Mouse (Mus musculus): Measurements from ENCODE around the gene Sema4a. TPM values are rescaled to one million over a fixed set of nuclear protein-coding genes. Genes with fewer than 3 reads are reported as not detected.
A peak's percentile ranks its signal among the peaks of the same experiment; 100 is the strongest.

Gene Sema4a
- polyA plus RNA-seq (2014; fragmentation: Nextera tagmentation; extraction: Ambion mirVana): 5.3 and 6.5 TPM in 2 replicates

GRCm38 (mm10) chr3:88460983-88461696, at the start of gene Sema4a:
Sema4a (minus strand) TSS chr3:88461182.
- Histone ChIP-seq H3K9me3 (replicated peaks; ENCODE audit: control insufficient read depth, low read length) (no peaks in the 10 kb centered on the region), H3K27me3 (ENCODE audit: control insufficient read depth, insufficient read depth, low read length) (no peaks in the 10 kb centered on the region), H3K4me2 (ENCODE audit: low read depth, low read length) (no peak within 1 kb of the TSS), H3K4me3 (ENCODE audit: low read depth, low read length) (no peak within 1 kb of the TSS), H3K4me1 (ENCODE audit: control insufficient read depth, insufficient read depth, low read length) (peaks cover 5% of the 10 kb centered on the region), H3K36me3 (replicated peaks; ENCODE audit: control insufficient read depth, insufficient read depth, low read depth, low read length) (no peaks in the 10 kb centered on the region), H3K9ac (replicated peaks; ENCODE audit: low read length) (no peak within 1 kb of the TSS), H3K27ac (replicated peaks; ENCODE audit: low read depth, low read length) (no peak within 1 kb of the TSS)
- 46% methylated on average over 12 of the region's 12 CpGs for WGBS
- ATAC-seq (replicated peaks; ENCODE audit: insufficient number of reproducible peaks, low FRiP score, low TSS enrichment, low read depth): no peak
- no peak for DNase-seq (ENCODE audit: low spot score)

- WGBS: 2% methylated on average over 29 of the region's 31 CpGs
- DNase-seq (ENCODE audit: low spot score): peak; percentile 94
- ATAC-seq (replicated peaks; ENCODE audit: insufficient number of reproducible peaks, low FRiP score, low TSS enrichment, low read depth): peak; percentile 94
Measured at GRCm38 (mm10) chr3:88509692-88510420, 48.9 kb upstream of the Sema4a start, which contains the start of gene Lmna. Lmna (minus strand) TSS chr3:88509956.

GRCm38 (mm10) chr3:88509250-88509649, 48.3 kb upstream of the Sema4a start:
- Histone ChIP-seq H3K4me1 (ENCODE audit: control insufficient read depth, insufficient read depth, low read length) (peaks cover 9% of the 10 kb centered on the region), H3K4me2 (ENCODE audit: low read depth, low read length) (peak overlapping the region; percentile 57), H3K4me3 (ENCODE audit: low read depth, low read length) (peak overlapping the region; percentile 29), H3K9me3 (replicated peaks; ENCODE audit: control insufficient read depth, low read length) (no peaks in the 10 kb centered on the region), H3K27ac (replicated peaks; ENCODE audit: low read depth, low read length) (peak overlapping the region; percentile 63), H3K9ac (replicated peaks; ENCODE audit: low read length) (peak overlapping the region; percentile 51; the same call in 1 of the 2 replicates), H3K27me3 (ENCODE audit: control insufficient read depth, insufficient read depth, low read length) (no peaks in the 10 kb centered on the region), H3K36me3 (replicated peaks; ENCODE audit: control insufficient read depth, insufficient read depth, low read depth, low read length) (no peaks in the 10 kb centered on the region)
- 50% methylated on average over 3 of the region's 3 CpGs for WGBS
- ATAC-seq (replicated peaks; ENCODE audit: insufficient number of reproducible peaks, low FRiP score, low TSS enrichment, low read depth) (0 out of 2 replicates have a peak, but pooled peaks have one; percentile 1), DNase-seq (ENCODE audit: low spot score) (peak; percentile 33)

More at GRCm38 (mm10) chr3:88509692-88510420, 48.9 kb upstream of the Sema4a start, which contains the start of gene Lmna:
- Histone ChIP-seq H3K4me3 (ENCODE audit: low read depth, low read length) (peak within 1 kb of the TSS; percentile 29), H3K9ac (replicated peaks; ENCODE audit: low read length) (peak within 1 kb of the TSS; percentile 51), H3K36me3 (replicated peaks; ENCODE audit: control insufficient read depth, insufficient read depth, low read depth, low read length) (no peaks in the 10 kb centered on the region), H3K27ac (replicated peaks; ENCODE audit: low read depth, low read length) (peak within 1 kb of the TSS; percentile 63), H3K4me2 (ENCODE audit: low read depth, low read length) (peak within 1 kb of the TSS; percentile 57), H3K27me3 (ENCODE audit: control insufficient read depth, insufficient read depth, low read length) (no peaks in the 10 kb centered on the region), H3K9me3 (replicated peaks; ENCODE audit: control insufficient read depth, low read length) (no peaks in the 10 kb centered on the region), H3K4me1 (ENCODE audit: control insufficient read depth, insufficient read depth, low read length) (peaks cover 9% of the 10 kb centered on the region)

GRCm38 (mm10) chr3:88505765-88506164, 44.8 kb upstream of the Sema4a start:
- DNase-seq (ENCODE audit: low spot score) (peak; percentile 71), ATAC-seq (replicated peaks; ENCODE audit: insufficient number of reproducible peaks, low FRiP score, low TSS enrichment, low read depth) (no peak)
- Histone ChIP-seq H3K27ac (replicated peaks; ENCODE audit: low read depth, low read length) (peak overlapping the region; percentile 17; the same call in 1 of the 2 replicates), H3K4me2 (ENCODE audit: low read depth, low read length) (no peak overlapping the region), H3K4me1 (ENCODE audit: control insufficient read depth, insufficient read depth, low read length) (peaks cover 11% of the 10 kb centered on the region), H3K27me3 (ENCODE audit: control insufficient read depth, insufficient read depth, low read length) (0 out of 2 replicates have a peak, but pooled peaks cover 3% of the 10 kb centered on the region), H3K4me3 (ENCODE audit: low read depth, low read length) (no peak overlapping the region), H3K36me3 (replicated peaks; ENCODE audit: control insufficient read depth, insufficient read depth, low read depth, low read length) (no peaks in the 10 kb centered on the region), H3K9me3 (replicated peaks; ENCODE audit: control insufficient read depth, low read length) (no peaks in the 10 kb centered on the region), H3K9ac (replicated peaks; ENCODE audit: low read length) (peak overlapping the region; percentile 23)
- WGBS: 22% methylated on average over 7 of the region's 7 CpGs

- Histone ChIP-seq H3K4me2 (ENCODE audit: low read depth, low read length) (no peak overlapping the region), H3K9ac (replicated peaks; ENCODE audit: low read length) (no peak overlapping the region; the same call in none of the 2 replicates), H3K4me3 (ENCODE audit: low read depth, low read length) (no peak overlapping the region), H3K9me3 (replicated peaks; ENCODE audit: control insufficient read depth, low read length) (no peaks in the 10 kb centered on the region), H3K27me3 (ENCODE audit: control insufficient read depth, insufficient read depth, low read length) (0 out of 2 replicates have a peak, but pooled peaks cover 3% of the 10 kb centered on the region), H3K36me3 (replicated peaks; ENCODE audit: control insufficient read depth, insufficient read depth, low read depth, low read length) (no peaks in the 10 kb centered on the region), H3K4me1 (ENCODE audit: control insufficient read depth, insufficient read depth, low read length) (peaks cover 11% of the 10 kb centered on the region), H3K27ac (replicated peaks; ENCODE audit: low read depth, low read length) (no peak overlapping the region; the same call in 1 of the 2 replicates)
- no peak for DNase-seq (ENCODE audit: low spot score)
- no peak for ATAC-seq (replicated peaks; ENCODE audit: insufficient number of reproducible peaks, low FRiP score, low TSS enrichment, low read depth)
- 62% methylated on average over 6 of the region's 6 CpGs for WGBS
Measured at GRCm38 (mm10) chr3:88505081-88505480, 44.1 kb upstream of the Sema4a start.

- ATAC-seq (replicated peaks; ENCODE audit: insufficient number of reproducible peaks, low FRiP score, low TSS enrichment, low read depth) (peak; percentile 3; the same call in 1 of the 2 replicates), DNase-seq (ENCODE audit: low spot score) (peak; percentile 56)
- H3K9ac ChIP-seq (replicated peaks; ENCODE audit: low read length): no peak overlapping the region
- H3K9me3 ChIP-seq (replicated peaks; ENCODE audit: control insufficient read depth, low read length): no peaks in the 10 kb centered on the region
- no peak overlapping the region for H3K4me2 ChIP-seq (ENCODE audit: low read depth, low read length)
- no peak overlapping the region for H3K4me3 ChIP-seq (ENCODE audit: low read depth, low read length)
- peaks cover 8% of the 10 kb centered on the region; the same call in 1 of the 2 replicates for H3K4me1 ChIP-seq (ENCODE audit: control insufficient read depth, insufficient read depth, low read length)
- 29% methylated on average over 8 of the region's 8 CpGs for WGBS
- no peaks in the 10 kb centered on the region for H3K36me3 ChIP-seq (replicated peaks; ENCODE audit: control insufficient read depth, insufficient read depth, low read depth, low read length)
- H3K27me3 ChIP-seq (ENCODE audit: control insufficient read depth, insufficient read depth, low read length): 0 out of 2 replicates have a peak, but pooled peaks cover 3% of the 10 kb centered on the region
- H3K27ac ChIP-seq (replicated peaks; ENCODE audit: low read depth, low read length): 0 out of 2 replicates have a peak overlapping the region, but pooled peaks have one; percentile 15
Measured at GRCm38 (mm10) chr3:88503881-88504746, 43.1 kb upstream of the Sema4a start.

- ATAC-seq (replicated peaks; ENCODE audit: insufficient number of reproducible peaks, low FRiP score, low TSS enrichment, low read depth): no peak
Measured at GRCm38 (mm10) chr3:88503505-88503863, 42.5 kb upstream of the Sema4a start.

More at GRCm38 (mm10) chr3:88503505-88503863, 42.5 kb upstream of the Sema4a start:
- Histone ChIP-seq H3K4me2 (ENCODE audit: low read depth, low read length) (peak overlapping the region; percentile 100), H3K4me3 (ENCODE audit: low read depth, low read length) (peak overlapping the region; percentile 60), H3K36me3 (replicated peaks; ENCODE audit: control insufficient read depth, insufficient read depth, low read depth, low read length) (no peaks in the 10 kb centered on the region), H3K4me1 (ENCODE audit: control insufficient read depth, insufficient read depth, low read length) (peaks cover 8% of the 10 kb centered on the region; the same call in 1 of the 2 replicates), H3K9me3 (replicated peaks; ENCODE audit: control insufficient read depth, low read length) (no peaks in the 10 kb centered on the region), H3K27ac (replicated peaks; ENCODE audit: low read depth, low read length) (peak overlapping the region; percentile 13; the same call in 1 of the 2 replicates), H3K9ac (replicated peaks; ENCODE audit: low read length) (peak overlapping the region; percentile 56; the same call in 1 of the 2 replicates), H3K27me3 (ENCODE audit: control insufficient read depth, insufficient read depth, low read length) (0 out of 2 replicates have a peak, but pooled peaks cover 3% of the 10 kb centered on the region)
- 12% methylated on average over 4 of the region's 4 CpGs for WGBS
- DNase-seq (ENCODE audit: low spot score): no peak
